Mouse (Mus musculus): ENCODE measurements at regions not wholly inside any gene's neighbourhood (a gene's known extent, or its start where the extent isn't known, plus 50 kb on each side); places are given as distances from the start of the nearest gene placed in this dataset.

DNA sequence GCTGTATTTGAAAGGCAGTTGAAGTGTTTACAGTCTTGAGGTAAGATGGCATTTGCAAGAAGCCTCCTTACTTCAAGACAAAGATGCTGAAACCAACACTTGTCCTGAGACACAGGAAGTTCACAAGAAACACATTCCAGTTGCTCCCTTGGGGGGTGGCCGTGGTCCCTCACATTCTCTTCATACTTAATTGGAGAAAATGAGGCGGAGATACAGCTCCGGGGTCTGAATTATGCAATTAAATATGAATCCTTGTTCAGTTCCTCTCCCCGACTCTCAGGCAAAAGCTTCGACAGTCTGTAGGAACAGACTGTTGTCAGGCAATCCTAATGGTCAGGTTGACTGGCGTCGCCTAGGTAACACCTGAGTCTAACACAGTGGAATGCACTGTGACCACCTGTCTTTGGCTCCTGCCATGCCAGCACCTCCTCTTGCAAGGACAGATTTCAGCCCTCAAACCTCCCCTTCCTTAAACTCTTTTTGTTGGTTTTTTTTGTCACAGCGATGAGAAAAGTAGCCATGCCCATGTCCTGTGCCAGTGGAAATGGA, 104.5 kb downstream of the Mis18a start:
- in situ Hi-C loops (cut with MboI; ENCODE audit: low pct_unique_long_range_greater_than_20kb in 1 of 2, low sequenced_read_pairs in 2 of 2, unreplicated experiment in 1 of 2) = no loop called here

GRCm38 (mm10) chr16:90621761-90622411, 105.3 kb downstream of the Mis18a start:
- in situ Hi-C loops (cut with MboI; ENCODE audit: low pct_unique_long_range_greater_than_20kb in 1 of 2, low sequenced_read_pairs in 2 of 2, unreplicated experiment in 1 of 2) = no loop called here

GRCm38 (mm10) chr16:90619565-90620311, 107.5 kb downstream of the Mis18a start:
- in situ Hi-C loops (cut with MboI; ENCODE audit: low pct_unique_long_range_greater_than_20kb in 1 of 2, low sequenced_read_pairs in 2 of 2, unreplicated experiment in 1 of 2) = no loop called here

- in situ Hi-C loops (cut with MboI; ENCODE audit: low pct_unique_long_range_greater_than_20kb in 1 of 2, low sequenced_read_pairs in 2 of 2, unreplicated experiment in 1 of 2) = no loop called here
Measured at GRCm38 (mm10) chr16:90615791-90616190, 111.4 kb downstream of the Mis18a start.

- in situ Hi-C loops (cut with MboI; ENCODE audit: low pct_unique_long_range_greater_than_20kb in 1 of 2, low sequenced_read_pairs in 2 of 2, unreplicated experiment in 1 of 2) = no loop called here
Measured at GRCm38 (mm10) chr16:90614137-90614536, 113.1 kb downstream of the Mis18a start.

DNA sequence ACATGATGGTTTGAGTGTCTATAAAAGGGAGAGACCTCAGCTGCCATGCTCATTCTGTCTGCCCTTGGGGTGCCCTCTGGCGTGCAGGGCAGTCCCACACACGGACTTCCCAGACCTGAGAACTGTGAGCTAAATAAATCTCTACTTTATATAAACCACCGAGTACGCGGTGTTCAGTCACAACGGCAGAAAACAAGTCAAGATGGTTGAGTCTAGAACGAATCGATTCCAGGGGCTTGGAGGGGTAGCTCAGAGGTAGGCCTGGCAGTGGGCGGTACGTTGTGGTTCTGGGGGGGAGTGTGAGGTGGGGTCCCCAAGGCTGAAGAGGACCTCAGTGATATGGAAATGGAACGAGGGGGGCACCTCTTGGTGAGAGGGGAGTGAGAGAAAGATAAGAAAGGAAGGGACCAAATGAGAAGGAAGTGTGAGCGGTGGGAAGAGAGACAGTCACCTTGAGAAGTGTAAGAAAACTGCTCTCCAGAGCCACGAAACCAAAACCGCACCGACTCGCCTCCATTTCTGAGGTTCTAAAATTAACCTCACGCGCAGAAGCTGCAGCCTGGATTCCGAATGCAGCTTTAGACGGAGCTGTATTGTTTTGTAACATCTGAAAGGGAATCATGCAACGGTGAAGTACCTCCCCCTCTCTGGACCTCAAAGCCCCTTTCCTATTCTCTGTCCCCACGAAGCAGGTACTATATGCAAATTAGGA, 117.0 kb downstream of the Mis18a start:
- in situ Hi-C loops (cut with MboI; ENCODE audit: low pct_unique_long_range_greater_than_20kb in 1 of 2, low sequenced_read_pairs in 2 of 2, unreplicated experiment in 1 of 2) = no loop called here

- in situ Hi-C loops (cut with MboI; ENCODE audit: low pct_unique_long_range_greater_than_20kb in 1 of 2, low sequenced_read_pairs in 2 of 2, unreplicated experiment in 1 of 2) = no loop called here
Measured at GRCm38 (mm10) chr16:90599329-90599870, 127.8 kb downstream of the Mis18a start.

DNA sequence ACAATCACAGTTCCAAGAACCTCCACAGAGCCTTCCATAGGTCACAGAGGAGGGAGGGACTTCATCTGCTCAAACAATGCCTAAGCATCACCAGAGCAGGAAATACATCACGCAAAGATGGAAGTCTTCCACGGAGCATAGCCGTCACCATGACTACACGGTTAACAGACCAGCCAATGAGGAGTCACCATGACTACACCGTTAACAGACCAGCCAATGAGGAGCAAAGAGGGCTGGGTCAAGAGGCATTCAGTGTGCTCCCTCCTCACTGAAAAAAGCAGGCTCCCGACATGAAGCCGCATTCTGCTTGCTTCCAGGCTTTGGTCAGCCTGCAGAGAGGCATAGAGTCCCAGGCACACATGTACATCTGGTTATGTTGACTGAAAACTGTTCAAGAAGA, 128.5 kb downstream of the Mis18a start:
- in situ Hi-C loops (cut with MboI; ENCODE audit: low pct_unique_long_range_greater_than_20kb in 1 of 2, low sequenced_read_pairs in 2 of 2, unreplicated experiment in 1 of 2) = no loop called here

- in situ Hi-C loops (cut with MboI; ENCODE audit: low pct_unique_long_range_greater_than_20kb in 1 of 2, low sequenced_read_pairs in 2 of 2, unreplicated experiment in 1 of 2) = no loop called here
Measured at GRCm38 (mm10) chr16:90592721-90593481, 134.3 kb downstream of the Mis18a start.

DNA sequence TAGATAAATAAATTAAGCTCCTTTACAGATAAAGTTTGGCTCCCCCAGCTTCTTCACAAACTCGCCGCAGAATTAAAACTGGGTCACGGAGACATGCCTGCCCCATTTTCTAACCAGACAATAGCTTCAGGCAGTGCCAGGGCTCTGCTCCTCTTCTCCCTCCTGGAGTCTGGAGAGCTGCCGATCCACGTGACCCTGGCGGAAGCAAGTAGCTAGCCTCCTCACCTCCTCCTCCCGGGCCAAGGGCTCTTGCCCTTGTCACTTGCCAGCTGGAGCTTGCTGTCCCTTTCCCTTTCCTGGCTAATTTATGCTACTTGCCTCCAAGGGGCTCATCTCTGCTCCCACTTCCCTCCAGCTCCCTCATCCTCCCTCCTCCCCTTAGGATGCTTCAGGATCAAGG, 142.0 kb downstream of the Mis18a start:
- in situ Hi-C loops (cut with MboI; ENCODE audit: low pct_unique_long_range_greater_than_20kb in 1 of 2, low sequenced_read_pairs in 2 of 2, unreplicated experiment in 1 of 2) = no loop called here

DNA sequence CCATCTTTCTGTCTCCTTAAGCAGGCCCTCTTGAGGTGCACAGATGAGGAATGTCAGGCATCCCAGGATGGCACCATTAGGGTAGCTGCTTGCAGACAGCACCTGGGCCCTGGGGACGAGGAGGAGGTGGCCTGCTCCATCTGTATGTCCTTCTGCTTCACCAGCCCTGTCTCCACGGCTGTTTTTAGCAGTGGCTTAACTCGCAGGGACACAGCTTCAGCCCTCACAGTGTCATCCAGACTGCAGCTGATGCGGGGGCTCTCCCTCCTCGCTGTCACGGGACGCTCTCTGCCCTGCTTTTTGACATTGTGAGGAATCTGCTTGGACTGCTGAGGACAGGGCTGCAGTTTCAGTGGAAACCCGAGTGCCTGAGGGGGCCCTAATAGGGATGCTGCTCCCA, 146.8 kb downstream of the Mis18a start:
- in situ Hi-C loops (cut with MboI; ENCODE audit: low pct_unique_long_range_greater_than_20kb in 1 of 2, low sequenced_read_pairs in 2 of 2, unreplicated experiment in 1 of 2) = no loop called here

DNA sequence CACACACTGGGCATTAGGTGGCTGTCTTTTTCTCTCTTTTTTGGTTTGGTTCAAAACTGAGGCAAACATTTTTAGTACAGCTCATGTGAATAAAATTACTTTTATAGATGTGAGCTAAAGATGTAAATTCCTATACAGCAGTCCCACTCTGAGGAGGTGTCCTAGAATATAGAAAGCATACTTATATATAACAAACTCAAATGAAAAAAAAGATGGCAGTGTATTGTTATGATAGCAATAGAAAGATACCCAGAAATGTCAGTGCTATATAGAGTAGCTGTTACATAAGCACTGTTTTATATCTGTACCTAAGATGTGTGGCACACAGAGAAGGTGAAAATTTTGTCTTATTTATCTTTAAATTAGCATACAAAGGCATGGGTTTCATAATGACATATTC, 156.1 kb downstream of the Mis18a start:
- in situ Hi-C loops (cut with MboI; ENCODE audit: low pct_unique_long_range_greater_than_20kb in 1 of 2, low sequenced_read_pairs in 2 of 2, unreplicated experiment in 1 of 2) = no loop called here

DNA sequence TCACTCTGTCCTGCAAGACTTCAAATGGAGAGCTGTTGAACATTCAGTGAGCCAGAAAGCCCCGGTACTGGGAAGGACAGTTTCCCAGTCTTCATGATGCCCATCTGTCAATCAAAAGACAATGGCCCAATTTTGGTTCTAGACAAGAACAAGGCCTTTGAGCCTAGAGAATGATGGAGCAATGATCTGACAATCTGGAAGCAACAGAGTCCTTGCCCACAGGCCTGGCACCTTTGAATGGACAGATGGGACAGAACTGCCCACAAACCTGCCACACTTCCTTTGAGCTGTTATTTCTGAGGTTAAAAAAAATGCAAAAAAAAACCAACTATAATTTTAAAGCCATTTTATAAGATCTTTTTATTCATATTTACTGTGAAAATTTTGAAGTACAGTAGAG, 157.4 kb downstream of the Mis18a start:
- in situ Hi-C loops (cut with MboI; ENCODE audit: low pct_unique_long_range_greater_than_20kb in 1 of 2, low sequenced_read_pairs in 2 of 2, unreplicated experiment in 1 of 2) = no loop called here

GRCm38 (mm10) chr16:90565182-90565581, 162.0 kb downstream of the Mis18a start:
- in situ Hi-C loops (cut with MboI; ENCODE audit: low pct_unique_long_range_greater_than_20kb in 1 of 2, low sequenced_read_pairs in 2 of 2, unreplicated experiment in 1 of 2) = no loop called here

GRCm38 (mm10) chr16:90553120-90553519, 167.3 kb downstream of the Hunk start:
- in situ Hi-C loops (cut with MboI; ENCODE audit: low pct_unique_long_range_greater_than_20kb in 1 of 2, low sequenced_read_pairs in 2 of 2, unreplicated experiment in 1 of 2) = no loop called here

DNA sequence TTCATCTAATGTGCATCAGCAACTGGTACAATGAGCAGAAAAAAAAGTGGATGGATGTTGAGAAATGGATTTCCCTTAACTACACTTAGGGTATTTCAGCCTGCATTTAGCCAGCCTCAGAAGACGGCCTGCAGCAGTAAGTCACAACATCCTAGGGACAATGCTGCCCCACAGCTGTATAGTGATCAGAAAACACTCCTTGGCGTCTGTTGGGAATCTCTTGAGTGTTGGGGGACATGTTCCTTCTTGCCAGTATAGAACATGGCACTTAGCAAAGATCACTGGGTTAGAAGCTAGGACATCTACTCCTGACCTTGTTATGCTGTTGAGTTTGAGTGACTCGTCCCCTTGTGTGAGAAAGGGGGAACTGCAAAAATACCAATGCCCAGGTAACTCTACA, 165.2 kb downstream of the Hunk start:
- in situ Hi-C loops (cut with MboI; ENCODE audit: low pct_unique_long_range_greater_than_20kb in 1 of 2, low sequenced_read_pairs in 2 of 2, unreplicated experiment in 1 of 2) = no loop called here

GRCm38 (mm10) chr16:90550058-90550795, 164.4 kb downstream of the Hunk start:
- in situ Hi-C loops (cut with MboI; ENCODE audit: low pct_unique_long_range_greater_than_20kb in 1 of 2, low sequenced_read_pairs in 2 of 2, unreplicated experiment in 1 of 2) = no loop called here

Data from mouse embryonic stem cell (cell line).